Mouse (Mus musculus) right cerebral cortex, postnatal 4 days (tissue): ENCODE measurements at regions not wholly inside any gene's neighbourhood (a gene's known extent, or its start where the extent isn't known, plus 50 kb on each side); places are given as distances from the start of the nearest gene placed in this dataset.

ENCODE experiments used
- DNase-seq: peaks from one replicate; pipeline ENCODE4 v3.0.0-alpha.2; 2022

DNA sequence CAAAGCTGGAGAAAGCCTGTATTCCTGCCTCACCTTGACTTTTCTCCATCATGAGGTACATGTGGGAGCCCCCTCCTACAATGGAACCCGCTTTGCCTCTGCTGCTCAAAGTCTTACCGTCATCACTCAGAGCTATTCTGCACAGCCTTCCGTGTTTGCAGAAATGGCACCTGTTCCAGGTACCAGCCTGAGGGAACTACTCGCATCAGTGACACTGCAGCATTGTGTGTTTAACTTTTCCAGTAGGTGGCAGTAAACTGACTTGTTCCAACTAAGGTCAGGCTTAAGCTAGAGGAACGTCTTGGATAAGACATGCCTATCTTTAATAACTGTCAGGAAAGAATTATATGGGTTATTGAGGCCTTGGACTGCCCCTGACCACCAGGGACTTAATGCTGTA is 71.4 kb downstream of the Fam173b start:
- no peak for DNase-seq

DNA sequence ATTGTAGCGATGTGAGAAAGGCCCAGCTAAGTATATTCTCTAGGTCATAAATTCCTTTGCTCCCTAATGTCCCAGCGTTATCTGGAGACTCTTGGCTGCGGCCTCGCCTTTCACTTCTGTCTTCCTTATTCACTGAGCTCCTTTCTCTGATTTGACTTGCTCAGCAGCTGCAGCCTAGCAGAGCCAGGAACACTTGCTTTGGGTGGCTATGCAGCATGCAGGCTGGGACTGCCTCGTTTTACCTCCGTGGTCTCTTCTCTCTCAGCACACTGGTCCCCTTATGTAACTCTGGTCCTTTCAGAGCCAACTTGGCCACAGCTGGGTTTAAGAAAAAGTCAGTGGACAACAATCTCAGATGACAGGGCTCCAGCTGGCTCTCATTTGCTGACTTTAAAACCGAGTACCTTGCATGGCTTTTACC is 75.1 kb downstream of the Fam173b start:
- DNase-seq, result no peak

DNA sequence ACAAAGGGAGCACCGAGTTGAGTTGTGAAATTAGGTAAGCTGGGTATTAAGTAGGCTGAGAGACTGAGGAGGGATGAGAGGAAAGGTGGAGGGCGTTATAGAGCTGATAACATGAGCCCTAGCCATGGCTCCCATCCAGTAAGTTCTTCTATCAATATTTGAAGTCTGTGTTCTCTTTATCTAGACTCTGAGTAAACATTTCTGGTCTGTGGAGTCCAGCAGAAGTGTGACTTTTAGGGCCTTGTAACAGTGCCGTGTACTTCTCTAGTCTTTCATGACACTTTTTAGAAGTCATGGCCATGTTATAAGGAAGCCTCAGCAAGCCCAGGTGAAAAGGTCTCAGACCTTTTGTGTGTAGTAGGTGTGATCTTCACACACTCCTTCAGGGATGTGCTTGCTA is 91.5 kb downstream of the Fam173b start:
- no peak for DNase-seq

DNA sequence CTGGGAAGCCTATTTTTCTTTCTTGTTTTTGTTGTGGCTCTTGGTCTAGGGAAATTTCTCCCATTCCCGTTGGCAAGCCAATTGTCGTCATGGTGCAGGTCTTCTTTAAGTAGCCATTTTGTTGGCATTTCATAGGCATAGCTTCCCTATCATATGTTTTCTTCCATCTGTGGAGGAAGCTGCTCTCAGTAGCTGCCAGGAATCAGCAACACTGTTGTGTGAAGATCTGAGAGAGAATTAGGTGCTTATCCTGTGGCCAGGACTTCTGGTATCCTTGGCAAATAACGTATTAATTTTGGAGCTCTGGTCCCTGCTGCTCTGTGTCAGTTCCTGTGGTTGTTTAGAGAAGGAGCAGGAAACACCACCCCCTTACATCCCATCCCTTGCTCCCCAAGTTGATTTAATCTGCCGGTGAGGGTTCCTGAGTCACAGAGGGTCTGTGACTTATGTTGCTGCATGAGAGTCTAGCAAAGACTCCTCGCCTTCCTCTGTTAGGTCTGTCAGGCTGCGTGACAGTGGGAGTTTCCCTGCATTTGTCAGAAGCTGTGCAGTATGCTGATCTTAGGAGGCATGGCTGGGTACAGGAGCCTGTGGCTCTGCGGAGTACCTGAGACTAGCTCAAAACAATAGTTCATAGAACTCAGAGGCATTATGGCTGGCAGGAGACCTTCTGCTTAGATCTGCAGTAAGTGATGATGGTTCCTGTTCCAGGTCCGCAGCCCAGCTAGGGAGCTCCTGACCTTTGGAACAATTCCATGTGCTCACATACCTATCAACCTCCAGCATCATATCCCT is 93.4 kb downstream of the Fam173b start:
- DNase-seq, result no peak

DNA sequence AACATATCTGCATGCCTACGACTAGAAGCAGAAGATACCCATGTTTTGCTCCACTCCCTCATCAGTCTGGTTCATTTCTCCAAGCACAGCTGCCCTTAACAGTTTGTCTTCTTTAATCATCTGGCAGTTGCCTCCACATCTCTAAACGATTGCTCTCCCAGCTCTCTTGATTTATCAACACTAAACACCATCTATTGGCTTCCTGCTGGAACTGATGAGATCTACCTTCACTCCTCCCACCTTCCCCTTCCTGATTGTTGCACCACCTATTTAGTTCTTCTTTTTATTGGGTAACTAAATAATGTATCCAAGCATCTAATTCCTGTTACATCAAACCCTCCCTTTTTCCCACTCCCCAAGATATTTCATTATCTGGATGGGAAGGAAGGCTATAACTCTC is 101.7 kb downstream of the Fam173b start:
- no peak for DNase-seq

DNA sequence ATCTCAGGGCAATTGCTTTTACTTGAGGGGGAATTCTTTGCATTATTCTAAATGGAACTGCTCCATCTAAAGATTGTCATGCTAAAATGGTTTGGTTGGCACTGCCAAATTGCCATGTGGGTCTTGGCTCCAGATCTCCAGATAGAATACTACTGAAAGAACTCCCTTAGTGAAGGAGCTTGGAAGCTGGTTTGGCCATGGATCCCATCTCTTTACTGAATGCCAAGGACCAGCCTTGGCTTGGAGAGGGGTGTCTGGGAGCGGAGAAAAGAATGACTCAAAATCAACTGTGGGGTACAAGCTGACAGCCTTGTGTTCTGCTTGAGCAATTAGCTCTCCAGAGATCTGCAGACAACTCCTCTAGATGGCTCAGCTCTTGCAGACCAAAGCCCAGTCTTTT is 105.8 kb downstream of the Fam173b start:
- no peak for DNase-seq

DNA sequence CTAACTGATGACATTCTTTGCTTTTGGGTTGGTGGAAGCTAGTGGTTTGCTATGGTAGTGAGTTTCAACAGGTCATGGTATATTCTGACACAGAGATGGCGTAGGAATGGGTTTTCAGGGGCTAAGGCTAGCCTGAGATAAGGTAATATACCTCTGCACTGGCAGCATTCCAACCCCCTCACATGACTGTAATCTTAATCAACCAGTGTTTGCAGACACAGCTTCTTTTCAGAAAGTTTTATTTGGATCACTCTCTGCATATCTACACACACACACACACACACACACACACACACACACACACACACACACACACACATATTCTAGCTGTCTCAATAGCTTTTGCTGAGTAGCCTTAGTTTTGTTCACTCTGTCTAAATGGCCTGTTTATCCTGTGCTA is 119.4 kb downstream of the Fam173b start:
- no peak for DNase-seq

DNA sequence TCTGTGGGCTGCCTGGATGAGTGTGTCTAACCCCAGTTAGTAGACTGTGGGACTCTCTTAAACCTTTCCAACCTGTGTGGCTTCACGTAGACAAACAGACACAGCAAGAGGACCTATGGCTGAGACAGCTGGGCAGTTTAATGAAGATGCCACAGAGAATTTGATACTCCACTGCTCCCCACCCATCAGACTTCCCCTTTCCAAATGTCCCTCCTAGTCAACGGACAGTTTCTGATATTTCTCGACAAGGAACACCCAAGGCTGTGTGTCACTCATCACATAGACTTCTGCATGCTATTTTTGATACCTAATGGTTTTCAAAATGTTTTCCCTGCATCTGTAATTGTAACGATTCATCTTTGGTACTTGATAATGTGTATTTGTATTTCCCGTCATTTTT is 120.8 kb downstream of the Fam173b start:
- DNase-seq, result no peak

DNA sequence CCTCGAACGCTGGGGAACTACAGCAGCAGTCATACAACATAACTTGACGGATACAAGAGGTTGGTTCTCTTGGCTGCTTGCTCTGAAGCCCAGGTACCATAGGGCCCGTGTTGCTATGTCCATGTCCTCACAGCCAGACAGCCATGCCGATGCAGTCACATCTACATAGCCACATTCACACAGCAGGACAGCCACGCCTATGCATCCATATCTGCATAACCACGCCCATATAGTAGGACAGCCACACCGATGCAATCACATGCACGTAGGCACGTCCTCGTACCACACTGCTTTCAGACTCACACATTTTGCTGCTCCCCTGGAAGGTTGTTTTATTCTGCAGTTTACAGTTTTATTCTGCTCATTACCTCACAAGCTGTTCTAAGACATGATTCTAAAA is 122.6 kb downstream of the Fam173b start:
- no peak for DNase-seq

DNA sequence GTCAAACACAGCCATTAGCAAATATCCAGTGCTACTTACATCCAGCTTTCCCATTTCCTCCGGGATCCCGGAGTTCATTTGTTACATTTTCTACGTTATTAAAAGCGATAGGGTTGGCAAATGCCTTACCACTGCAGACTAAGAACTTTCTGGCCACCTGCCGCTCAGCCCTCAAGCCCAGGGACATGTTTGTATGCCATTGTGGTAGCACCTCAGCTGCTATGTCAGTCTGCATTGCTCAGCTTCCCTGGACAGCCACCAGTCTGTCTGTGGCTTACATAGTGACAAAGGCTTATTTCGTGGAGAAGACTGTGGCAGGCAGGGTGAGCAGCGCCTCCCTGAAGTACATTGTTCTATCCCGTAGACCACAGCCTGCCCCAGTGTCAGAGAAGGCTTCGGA is 127.5 kb downstream of the Fam173b start:
- DNase-seq, result no peak

DNA sequence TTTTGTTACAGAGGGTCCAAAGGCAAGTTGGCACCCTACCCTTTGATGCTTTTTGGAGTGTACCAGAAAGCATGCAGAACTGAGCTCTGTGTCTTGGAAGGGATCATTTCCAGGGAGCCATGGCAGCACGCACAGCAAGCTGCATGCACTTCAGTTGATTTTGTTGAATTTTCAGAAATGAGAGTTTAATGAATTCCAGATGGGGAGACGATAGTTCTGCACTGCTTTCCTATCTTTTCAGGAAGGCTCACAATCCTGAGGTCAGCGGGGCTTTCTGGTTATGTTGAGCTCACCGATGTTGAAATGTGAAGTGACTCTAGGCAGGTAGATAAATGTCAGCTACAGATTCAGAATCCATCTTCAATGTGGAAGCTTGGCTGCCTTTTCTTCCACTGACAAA is 140.0 kb downstream of the Fam173b start:
- no peak for DNase-seq

DNA sequence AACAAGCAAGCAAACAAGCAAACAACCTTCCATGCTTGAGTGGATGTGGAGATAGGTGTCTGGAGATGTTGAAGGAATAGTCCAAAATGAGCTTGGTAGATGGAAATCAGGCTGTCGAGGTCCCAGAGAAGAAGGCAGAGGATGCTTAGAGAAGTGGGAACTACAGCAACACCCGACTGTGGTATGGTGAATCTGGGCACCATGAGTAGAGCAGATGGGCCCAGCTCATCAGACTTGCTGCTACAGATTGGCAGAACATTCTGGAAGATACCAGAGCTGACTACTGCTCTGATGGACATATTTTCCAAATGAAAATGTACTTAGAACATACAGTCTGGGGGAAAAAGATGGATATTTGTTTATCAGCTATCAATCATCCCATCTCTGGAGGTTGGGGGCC is 142.9 kb downstream of the Fam173b start:
- DNase-seq, result no peak

DNA sequence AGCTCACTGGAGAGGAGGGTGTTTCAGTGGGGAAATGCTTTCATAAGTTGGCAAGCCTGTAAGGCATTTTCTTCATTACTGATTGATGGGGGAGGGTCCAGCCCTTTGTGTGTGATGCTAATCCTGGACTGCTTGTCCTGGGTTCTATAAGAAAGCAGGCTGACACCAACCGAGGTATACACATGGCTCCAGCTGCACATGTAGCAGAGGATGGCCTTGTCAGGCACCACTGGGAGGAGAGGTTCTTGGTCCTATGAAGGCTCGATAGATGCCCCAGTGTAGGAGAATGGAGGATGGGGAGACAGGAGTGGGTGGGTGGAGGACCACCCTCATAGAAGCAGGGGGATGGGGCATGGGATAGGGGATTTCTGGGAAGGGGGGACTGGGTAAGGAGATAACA is 151.0 kb downstream of the Fam173b start:
- no peak for DNase-seq

DNA sequence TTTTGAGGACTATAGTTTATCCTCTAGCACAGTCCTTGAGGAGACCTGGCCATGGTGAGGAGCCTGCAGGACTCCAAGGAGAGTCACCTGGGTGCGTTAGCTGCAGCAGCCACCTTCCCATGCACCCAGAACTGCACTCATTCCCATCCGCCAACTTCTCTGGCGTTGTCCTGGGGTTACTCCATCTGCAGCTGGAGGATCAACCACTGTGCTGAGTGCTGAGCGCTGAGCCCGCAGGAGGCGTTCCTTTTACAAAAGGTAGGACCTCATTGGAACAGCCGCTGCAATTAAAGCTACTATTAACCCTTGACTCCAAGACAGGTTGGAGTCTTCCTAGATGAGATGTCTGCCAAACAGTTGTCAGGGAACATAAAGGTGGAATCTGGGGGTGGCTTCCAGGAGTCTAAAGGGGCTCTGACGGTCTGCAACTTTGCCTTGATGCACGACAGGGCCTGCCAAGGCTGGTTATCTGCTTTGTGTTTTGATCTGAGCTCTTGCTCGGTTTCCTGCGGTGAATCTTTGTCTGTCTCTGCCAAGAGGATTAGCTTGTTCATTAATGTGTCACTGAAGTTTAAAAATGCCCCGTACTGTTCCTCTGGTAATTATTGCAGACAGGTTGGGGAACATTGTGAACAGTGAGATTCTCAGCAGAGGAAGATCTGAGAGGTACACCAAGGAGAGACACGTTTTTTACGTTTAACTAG is 152.1 kb downstream of the Fam173b start:
- DNase-seq, result no peak

DNA sequence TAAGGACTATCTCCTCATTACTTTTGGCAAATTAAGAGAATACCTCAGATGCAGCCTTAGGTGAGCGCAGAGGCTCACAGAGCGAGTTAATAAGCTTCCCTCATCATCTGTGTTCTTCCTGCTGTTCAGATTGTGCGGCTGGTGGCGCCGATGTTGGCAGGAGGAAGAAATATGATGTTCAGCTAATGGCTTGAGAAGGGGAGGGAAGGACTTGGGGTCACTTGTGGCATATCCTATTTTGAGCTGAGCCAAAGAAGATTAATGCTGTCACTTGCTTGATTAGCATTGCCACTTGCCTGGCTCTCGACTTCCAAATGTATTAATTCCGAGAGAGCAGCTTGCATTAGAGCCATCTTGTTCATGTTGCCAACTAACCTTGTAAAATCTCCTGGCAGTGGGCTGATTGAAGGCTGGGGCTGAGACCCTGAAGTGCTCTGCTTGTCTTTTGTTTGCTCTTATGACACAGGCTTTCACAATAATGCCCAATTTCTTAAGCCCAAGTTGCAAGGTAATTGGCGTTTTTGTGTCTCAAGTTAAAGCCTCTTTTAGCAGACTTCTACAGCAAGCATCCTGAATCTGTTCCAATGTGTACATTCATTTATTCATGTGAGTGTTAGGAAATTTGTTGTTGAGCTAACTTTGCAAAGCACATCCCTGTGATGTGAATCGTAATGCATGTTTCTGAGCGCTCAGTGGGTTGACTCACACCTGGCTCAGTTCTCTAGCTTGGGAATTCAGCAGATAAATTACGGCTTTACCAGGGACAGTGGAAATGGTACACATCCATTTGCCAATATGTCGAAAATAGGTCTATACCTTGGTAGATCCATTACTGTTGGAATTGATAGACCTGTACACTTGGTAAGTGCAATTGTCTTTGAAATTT is 167.6 kb downstream of the Fam173b start:
- DNase-seq, result no peak

DNA sequence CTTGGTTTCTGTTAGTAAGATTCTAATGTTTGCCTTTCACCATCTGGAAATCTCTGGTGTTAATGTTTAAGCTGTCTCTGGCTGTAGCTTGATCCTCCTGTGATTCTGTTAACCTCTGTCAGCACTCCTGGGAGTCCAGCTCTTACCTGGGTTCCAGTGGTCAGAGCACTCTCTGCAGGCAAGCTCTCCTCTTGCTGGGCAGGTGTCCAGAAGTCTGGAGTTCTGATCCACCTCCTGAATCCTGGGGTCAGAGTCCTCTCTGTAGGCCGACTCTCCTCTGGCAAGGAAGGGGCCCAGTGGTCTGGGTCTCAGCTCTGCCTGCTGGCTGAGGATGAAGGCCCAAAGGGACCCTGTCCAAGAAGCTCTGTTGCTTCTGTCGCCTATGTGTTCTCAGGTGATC is 181.4 kb downstream of the Fam173b start:
- no peak for DNase-seq

DNA sequence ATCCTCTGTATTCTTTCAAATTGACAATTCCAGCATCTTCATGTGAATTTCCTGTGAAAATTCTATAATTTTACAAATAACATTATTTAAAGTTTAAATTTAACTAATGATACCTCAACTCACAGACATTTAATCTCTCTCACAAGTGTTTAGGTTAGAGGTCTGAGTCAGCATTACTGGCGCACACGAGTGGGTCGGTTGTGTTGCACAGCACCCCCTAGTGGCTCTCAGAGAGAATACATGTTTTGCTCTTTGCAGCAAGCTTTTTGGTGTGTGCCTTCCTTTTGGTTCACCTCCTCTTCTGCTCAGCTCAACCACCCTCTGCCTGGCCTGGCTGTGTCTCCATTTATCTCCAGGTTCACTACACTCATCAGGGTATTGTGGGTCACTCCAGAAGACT is 183.4 kb downstream of the Fam173b start:
- no peak for DNase-seq

DNA sequence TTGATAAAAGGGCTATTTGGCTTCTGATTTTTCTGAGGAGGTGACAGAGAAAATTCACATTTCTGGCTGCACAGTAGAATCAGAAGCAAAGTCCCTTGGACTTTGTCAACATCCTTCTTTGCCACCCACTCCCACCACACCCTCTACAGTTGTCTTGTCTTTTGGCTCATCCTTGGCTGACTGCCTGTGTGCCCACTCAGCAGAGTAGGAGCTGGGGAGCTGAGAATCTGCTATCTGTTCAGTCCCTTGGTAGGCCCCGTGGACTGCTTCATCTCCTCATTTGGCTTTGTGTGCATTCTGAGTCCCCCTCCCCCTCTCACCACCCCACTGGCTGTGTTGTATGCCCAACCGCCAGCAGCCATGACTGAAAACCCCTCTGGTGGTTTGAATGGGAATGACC is 197.2 kb downstream of the Fam173b start:
- DNase-seq, result no peak

DNA sequence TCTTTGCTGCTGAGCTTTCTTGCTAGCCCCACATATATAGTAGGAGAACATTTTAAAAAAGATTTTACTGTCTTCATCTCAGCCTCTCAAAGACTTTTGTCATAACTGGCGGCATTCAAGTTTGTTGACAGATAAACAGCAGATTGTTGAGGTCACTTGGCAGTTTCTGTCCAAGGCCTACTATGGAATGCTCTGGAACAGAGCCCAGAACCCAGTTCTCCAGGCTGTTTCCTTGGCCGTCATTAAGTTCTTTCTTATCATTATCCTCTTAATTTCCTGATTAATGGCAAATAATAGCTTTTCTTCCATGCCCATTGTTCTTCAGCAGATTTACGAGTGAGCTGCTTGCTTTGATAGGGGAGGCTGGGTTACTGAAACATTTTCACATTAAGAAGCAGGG is 203.9 kb downstream of the Fam173b start:
- no peak for DNase-seq

DNA sequence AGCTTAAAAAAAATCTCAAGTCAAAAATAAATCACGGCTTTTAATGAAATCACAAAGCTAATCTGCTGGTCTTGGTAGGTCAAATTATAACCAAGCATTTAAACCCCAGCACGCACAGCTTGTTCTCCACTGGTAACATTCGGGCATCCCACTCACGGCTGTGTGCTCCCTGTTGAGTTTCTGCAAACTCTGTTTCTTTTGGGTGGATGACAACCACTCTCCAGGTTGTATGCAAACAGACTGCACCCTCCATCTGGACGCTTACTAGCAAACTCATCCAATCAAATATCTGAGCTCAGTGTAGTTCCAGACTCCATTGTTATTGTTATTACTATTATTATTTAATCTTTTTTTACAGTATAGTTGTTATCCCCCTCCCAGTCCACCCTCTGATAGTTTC is 213.9 kb downstream of the Fam173b start:
- DNase-seq, result no peak

DNA sequence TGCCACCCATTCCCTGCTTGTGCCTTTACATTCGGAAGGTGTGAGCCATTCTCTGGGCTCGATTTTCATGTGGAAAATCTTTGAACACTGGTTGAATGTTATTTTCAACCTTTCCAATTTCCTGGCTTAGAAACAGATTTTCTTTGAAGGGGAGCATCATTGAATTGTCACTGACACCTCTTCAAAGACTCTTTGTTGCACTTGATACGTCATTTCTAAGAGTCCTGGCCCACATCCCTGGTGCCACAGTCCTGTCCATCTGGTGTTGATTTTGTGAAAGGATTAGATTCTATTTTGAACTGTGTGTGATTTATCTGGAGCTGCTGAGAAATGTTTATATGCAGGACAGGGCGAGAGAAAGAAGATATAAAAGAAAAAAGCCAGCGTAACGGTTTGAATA is 217.6 kb downstream of the Fam173b start:
- no peak for DNase-seq

DNA sequence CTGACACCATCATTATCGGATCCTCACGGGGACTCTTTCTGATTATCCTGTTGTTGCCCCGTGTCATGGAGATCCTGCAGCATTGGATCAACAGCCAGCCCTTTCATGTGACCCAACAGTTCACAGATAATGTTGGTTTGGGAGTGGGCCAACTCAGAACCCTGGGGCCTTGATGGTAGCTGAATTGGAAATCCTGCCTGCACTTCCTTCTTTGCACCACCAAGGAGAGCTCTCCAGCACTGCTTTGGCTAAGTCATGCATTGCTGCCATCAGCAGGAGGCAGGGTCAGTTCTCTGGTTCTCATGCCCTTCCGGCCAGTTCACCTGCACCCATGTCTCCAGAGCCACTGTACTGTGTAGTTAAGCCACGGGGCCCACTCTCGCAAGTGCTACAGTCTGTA is 225.6 kb downstream of the Fam173b start:
- no peak for DNase-seq

DNA sequence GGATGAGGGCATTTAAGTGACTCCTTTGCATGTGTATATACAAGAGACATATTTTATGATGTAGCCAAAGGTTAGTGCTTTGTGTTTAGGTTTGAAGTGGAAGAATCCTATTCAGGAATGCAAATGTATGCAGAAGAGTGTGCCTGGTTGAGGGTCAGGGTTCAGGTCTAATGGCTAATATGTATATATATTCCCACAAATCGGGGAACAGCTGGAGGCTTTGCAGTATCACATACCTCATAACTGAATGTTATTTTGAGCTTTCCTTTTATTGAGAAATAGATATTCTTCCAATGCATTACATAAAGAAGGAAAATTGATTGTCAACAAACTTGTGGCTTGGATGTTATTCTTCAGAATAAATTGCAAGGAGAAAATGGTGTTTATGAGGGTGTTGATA is 239.9 kb downstream of the Fam173b start:
- DNase-seq, result no peak

DNA sequence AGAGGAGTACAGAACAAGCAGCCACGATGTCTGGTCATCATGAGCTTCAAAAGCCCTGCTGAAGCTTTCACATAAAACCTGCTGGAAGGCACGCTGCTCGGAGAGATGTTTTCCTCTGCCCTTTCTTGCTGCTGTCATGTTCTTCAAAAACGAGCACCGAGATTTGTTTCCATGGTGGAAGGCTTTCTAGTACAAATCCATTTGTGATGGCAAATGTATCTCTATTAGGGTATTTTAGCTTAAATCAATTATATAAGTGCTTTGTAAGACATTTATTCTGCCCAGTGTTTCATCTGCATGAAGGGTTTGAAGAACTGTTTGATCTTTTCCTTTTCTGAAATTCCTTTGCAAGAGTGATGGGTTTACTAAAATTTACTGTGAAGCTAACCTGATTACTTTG is 253.1 kb downstream of the Fam173b start:
- DNase-seq, result no peak
